Mouse (Mus musculus) MEL (cell line): ENCODE results near the gene Pllp. TPM values are rescaled to one million over a fixed set of nuclear protein-coding genes. Genes with fewer than 3 reads are reported as not detected.
A peak's percentile ranks its signal among the peaks of the same experiment; 100 is the strongest.

Experiments
- DNase-seq: peaks from one replicate; pipeline ENCODE4 v3.0.0; 2011; ENCODE audit warnings: low read depth, low spot score
- H3K27ac ChIP-seq: 2 replicates; pipeline ENCODE4 v1.5.1; 2012; ENCODE audit warnings: low read depth, mild to moderate bottlenecking, control low read depth, low read length, moderate library complexity; ENCODE audit not compliant: control insufficient read depth
- H3K27me3 ChIP-seq, 2 experiments: fragments of 150-350 bp in 1 of 2; sonication (generic) in 1 of 2; 2 replicates each; pipeline ENCODE4 v1.6.1; 2012; ENCODE audit warnings: low read length in 2 of 2, mild to moderate bottlenecking in 2 of 2, improper control_type of control experiment in 1 of 2, moderate library complexity in 1 of 2; ENCODE audit not compliant: insufficient read depth in 2 of 2, control insufficient read depth in 1 of 2
- H3K36me3 ChIP-seq, 2 experiments: 2 replicates each; pipeline ENCODE4 v1.6.1; 2012 to 2014; ENCODE audit warnings: low read length in 2 of 2, improper control_type of control experiment in 1 of 2, inconsistent platforms in 1 of 2, mild to moderate bottlenecking in 1 of 2; ENCODE audit not compliant: insufficient read depth in 2 of 2, control insufficient read depth in 1 of 2
- H3K4me1 ChIP-seq, 2 experiments: fragments of 150-350 bp in 1 of 2; sonication (generic) in 1 of 2; 2 replicates each; pipeline ENCODE4 v1.6.1; 2012; ENCODE audit warnings: low read length in 2 of 2, improper control_type of control experiment in 1 of 2, mild to moderate bottlenecking in 1 of 2; ENCODE audit not compliant: insufficient read depth in 2 of 2, control insufficient read depth in 1 of 2
- H3K4me3 ChIP-seq, 2 experiments: fragments of 150-350 bp in 1 of 2; sonication (generic) in 1 of 2; 2 replicates each; pipeline ENCODE4 v1.5.1; 2012; ENCODE audit warnings: low read depth in 2 of 2, low read length in 2 of 2, mild to moderate bottlenecking in 2 of 2, moderate library complexity in 2 of 2, control low read depth in 1 of 2, improper control_type of control experiment in 1 of 2; ENCODE audit not compliant: control insufficient read depth in 1 of 2, insufficient read depth in 1 of 2
- H3K79me2 ChIP-seq: 2 replicates; pipeline ENCODE4 v1.6.1; 2012; ENCODE audit warnings: mild to moderate bottlenecking, low read length, moderate library complexity; ENCODE audit not compliant: control insufficient read depth, poor library complexity, insufficient read depth
- H3K9ac ChIP-seq: 2 replicates; pipeline ENCODE4 v1.6.1; 2012; ENCODE audit warnings: low read depth, mild to moderate bottlenecking, control low read depth, low read length, moderate library complexity; ENCODE audit not compliant: control insufficient read depth, poor library complexity, severe bottlenecking
- H3K9me3 ChIP-seq: fragments of 150-350 bp; sonication (generic); replicated peaks from 2 replicates; pipeline ENCODE4 v1.6.1; 2012; ENCODE audit warnings: mild to moderate bottlenecking, low read length, improper control_type of control experiment, moderate library complexity; ENCODE audit not compliant: insufficient read depth
- E2F4 ChIP-seq: IDR thresholded peaks from 2 replicates; pipeline ENCODE4 v1.6.1; 2011; ENCODE audit warnings: low read depth, low read length, improper control_type of control experiment, borderline replicate concordance
- EP300 ChIP-seq, 2 experiments: IDR thresholded peaks; 2 replicates each; pipeline ENCODE4 v1.6.1; 2011; ENCODE audit warnings: improper control_type of control experiment in 2 of 2, low read length in 2 of 2, low read depth in 1 of 2, mild to moderate bottlenecking in 1 of 2
- ETS1 ChIP-seq: IDR thresholded peaks from 2 replicates; pipeline ENCODE4 v1.6.1; 2012; ENCODE audit warnings: low read depth, mild to moderate bottlenecking, inconsistent platforms, low read length, improper control_type of control experiment, moderate library complexity
- GABPA ChIP-seq: IDR thresholded peaks from 2 replicates; pipeline ENCODE4 v1.6.1; 2012; ENCODE audit warnings: low read depth, mild to moderate bottlenecking, inconsistent platforms, low read length, improper control_type of control experiment, moderate library complexity
- HCFC1 ChIP-seq: IDR thresholded peaks from 2 replicates; pipeline ENCODE4 v1.6.1; 2012; ENCODE audit warnings: low read depth, mild to moderate bottlenecking, inconsistent platforms, low read length, improper control_type of control experiment, moderate library complexity
- JUND ChIP-seq: IDR thresholded peaks from 2 replicates; pipeline ENCODE4 v1.6.1; 2011; ENCODE audit warnings: low read depth, mild to moderate bottlenecking, improper control_type of control experiment, low read length
- MYC ChIP-seq: IDR thresholded peaks from 2 replicates; pipeline ENCODE4 v1.6.1; 2011; ENCODE audit warnings: low read depth, mild to moderate bottlenecking, low read length, improper control_type of control experiment, moderate library complexity
- NRF1 ChIP-seq: IDR thresholded peaks from 2 replicates; pipeline ENCODE4 v1.6.1; 2014; ENCODE audit warnings: low read depth, mild to moderate bottlenecking, inconsistent platforms, low read length, improper control_type of control experiment, moderate library complexity; ENCODE audit not compliant: poor library complexity, insufficient read depth, severe bottlenecking
- POLR2A ChIP-seq, 2 experiments: IDR thresholded peaks; 2 replicates each; pipeline ENCODE4 v1.6.1; 2011 to 2012; ENCODE audit warnings: low read length in 2 of 2, mild to moderate bottlenecking in 2 of 2, control low read depth in 1 of 2, improper control_type of control experiment in 1 of 2, low read depth in 1 of 2, moderate library complexity in 1 of 2; ENCODE audit not compliant: control insufficient read depth in 1 of 2, insufficient read depth in 1 of 2, poor library complexity in 1 of 2
- POLR2AphosphoS2 ChIP-seq: IDR thresholded peaks from 2 replicates; pipeline ENCODE4 v1.6.1; 2011; ENCODE audit warnings: low read length, improper control_type of control experiment
- RAD21 ChIP-seq: IDR thresholded peaks from 2 replicates; pipeline ENCODE4 v1.6.1; 2011; ENCODE audit warnings: mild to moderate bottlenecking, low read depth, low read length, improper control_type of control experiment
- SMC3 ChIP-seq: IDR thresholded peaks from 2 replicates; pipeline ENCODE4 v1.6.1; 2011; ENCODE audit warnings: low read depth, low read length, improper control_type of control experiment
- TAL1 ChIP-seq: IDR thresholded peaks from 2 replicates; pipeline ENCODE4 v1.6.1; 2012; ENCODE audit warnings: mild to moderate bottlenecking, inconsistent platforms, low read length, moderate library complexity, mixed read lengths
- TCF12 ChIP-seq: IDR thresholded peaks from 2 replicates; pipeline ENCODE4 v1.6.1; 2014; ENCODE audit warnings: low read depth, mild to moderate bottlenecking, inconsistent platforms, low read length, improper control_type of control experiment, moderate library complexity
- USF2 ChIP-seq, 2 experiments: IDR thresholded peaks; 2 replicates each; pipeline ENCODE4 v1.6.1; 2011 to 2012; ENCODE audit warnings: improper control_type of control experiment in 2 of 2, low read length in 2 of 2, borderline replicate concordance in 1 of 2, inconsistent platforms in 1 of 2, low read depth in 1 of 2, mild to moderate bottlenecking in 1 of 2; ENCODE audit not compliant: insufficient read depth in 1 of 2
- ZC3H11A ChIP-seq: IDR thresholded peaks from 2 replicates; pipeline ENCODE4 v1.6.1; 2012; ENCODE audit warnings: low read depth, mild to moderate bottlenecking, inconsistent platforms, low read length, improper control_type of control experiment
- ZKSCAN1 ChIP-seq: IDR thresholded peaks from 2 replicates; pipeline ENCODE4 v1.6.1; 2012; ENCODE audit warnings: low read depth, mild to moderate bottlenecking, inconsistent platforms, low read length, improper control_type of control experiment, moderate library complexity
- polyA plus RNA-seq, 2 experiments: library from polyadenylated mRNA; stranded (reverse) in 1 of 2; unstranded in 1 of 2; fragments of >175 nt in 1 of 2; fragments of >200 nt in 1 of 2; gene quantifications; 2 replicates each; pipeline versions ENCODE4 v1.2.1 to v1.2.4; 2012; ENCODE audit warnings: low replicate concordance in 2 of 2, low read depth in 1 of 2; ENCODE audit not compliant: insufficient read length in 2 of 2, insufficient read depth in 1 of 2, missing spikeins in 1 of 2
- total RNA-seq: library from RNA; depleted of rRNA; stranded (reverse); fragments of 300-350 nt; gene quantifications from 2 replicates; pipeline ENCODE4 v1.2.3, GENCODE M21; 2012

The Pllp gene
- total and polyA plus RNA-seq, 3 experiments, result 0.06 TPM; not detected in 2

DNA sequence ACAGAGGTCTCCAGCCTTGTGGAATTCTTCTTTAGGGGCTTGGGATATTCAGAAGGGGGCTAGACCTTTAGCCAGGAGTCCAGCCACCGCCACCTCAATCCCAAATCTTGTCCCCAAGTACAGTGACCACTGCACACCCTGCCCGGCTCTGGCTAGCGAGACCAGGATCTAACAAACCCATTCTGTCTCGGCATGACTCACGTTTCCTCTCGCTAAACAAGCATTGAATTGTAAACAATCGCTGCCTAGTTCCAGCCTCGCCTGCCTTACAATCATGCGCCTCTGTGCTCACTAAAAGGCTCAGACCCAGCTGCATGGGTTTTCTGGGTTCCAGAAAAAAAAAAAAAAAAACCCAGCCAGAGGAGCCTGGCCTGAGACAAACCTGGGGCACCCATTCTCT lies 17.5 kb downstream of the Pllp start:
- TF ChIP-seq SMC3 (no peak), E2F4 (no peak), TCF12 (no peak), EP300 (IDR thresholded peaks at IDR 0.05; ENCODE audit: low read depth in 1 of 2, low read length in 2 of 2) (no peak), ZC3H11A (no peak), RAD21 (no peak), USF2 (IDR thresholded peaks at IDR 0.05; ENCODE audit: borderline replicate concordance in 1 of 2, insufficient read depth in 1 of 2, low read depth in 1 of 2, low read length in 2 of 2) (no peak), GABPA (no peak), ZKSCAN1 (no peak), POLR2AphosphoS2 (no peak), HCFC1 (no peak), POLR2A (IDR thresholded peaks at IDR 0.05; ENCODE audit: control insufficient read depth in 1 of 2, insufficient read depth in 1 of 2, low read depth in 1 of 2, low read length in 2 of 2, poor library complexity in 1 of 2) (no peak), ETS1 (no peak)
- TF ChIP-seq, all 39 proteins: peak for 0
- Histone ChIP-seq H3K4me1 (0 out of 4 replicates have a peak, but pooled peaks cover 0 to 3% of the 10 kb centered on the region in 2 experiments), H3K79me2 (no peaks in the 10 kb centered on the region), H3K9ac (no peak overlapping the region), H3K27me3 (no peaks in the 10 kb centered on the region), H3K27ac (no peak overlapping the region), H3K4me3 (no peak overlapping the region), H3K9me3 (no peaks in the 10 kb centered on the region), H3K36me3 (no peaks in the 10 kb centered on the region; a peak in 1 of 4 replicates)
- no peak for DNase-seq

DNA sequence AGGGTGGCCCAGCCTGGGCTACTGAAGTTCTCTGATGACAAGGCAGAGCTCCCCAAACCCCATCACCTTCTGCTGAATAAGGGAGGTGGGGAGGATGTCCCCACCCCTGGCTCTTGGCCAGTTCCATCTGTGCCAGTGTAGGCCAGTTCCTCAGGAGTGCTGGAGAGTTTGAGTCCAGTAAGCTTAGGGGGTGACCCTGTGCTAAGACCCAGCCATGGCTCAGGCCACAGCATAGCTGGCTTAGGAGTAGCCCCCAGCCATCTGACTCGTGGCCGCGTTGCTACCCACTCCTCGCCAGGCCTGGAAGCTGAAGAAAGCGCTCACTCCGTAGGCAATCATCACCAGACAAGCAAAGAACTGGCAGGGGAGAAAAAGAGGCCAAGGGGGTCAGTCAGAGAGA lies 20.2 kb downstream of the Pllp start:
- Histone ChIP-seq H3K27ac (no peak overlapping the region), H3K9me3 (no peaks in the 10 kb centered on the region), H3K4me1 (no peaks in the 10 kb centered on the region), H3K9ac (no peak overlapping the region), H3K79me2 (no peaks in the 10 kb centered on the region), H3K4me3 (no peak overlapping the region), H3K36me3 (peaks cover 0 to 4% of the 10 kb centered on the region in 2 experiments; a peak in 2 of 4 replicates), H3K27me3 (no peaks in the 10 kb centered on the region)
- no peak for DNase-seq
- TF ChIP-seq TAL1 (no peak), NRF1 (no peak), MYC (no peak), POLR2A (IDR thresholded peaks at IDR 0.05; ENCODE audit: control insufficient read depth in 1 of 2, insufficient read depth in 1 of 2, low read depth in 1 of 2, low read length in 2 of 2, poor library complexity in 1 of 2) (peak in 1 of 2 experiments; percentile 31; a peak in 1 of 4 replicates), JUND (no peak)
